Mouse (Mus musculus): Measurements from ENCODE around the gene Alg9. TPM values are rescaled to one million over a fixed set of nuclear protein-coding genes. Genes with fewer than 3 reads are reported as not detected.

Gene Alg9
- polyA plus RNA-seq, 1 experiment, result 17.6 TPM

DNA sequence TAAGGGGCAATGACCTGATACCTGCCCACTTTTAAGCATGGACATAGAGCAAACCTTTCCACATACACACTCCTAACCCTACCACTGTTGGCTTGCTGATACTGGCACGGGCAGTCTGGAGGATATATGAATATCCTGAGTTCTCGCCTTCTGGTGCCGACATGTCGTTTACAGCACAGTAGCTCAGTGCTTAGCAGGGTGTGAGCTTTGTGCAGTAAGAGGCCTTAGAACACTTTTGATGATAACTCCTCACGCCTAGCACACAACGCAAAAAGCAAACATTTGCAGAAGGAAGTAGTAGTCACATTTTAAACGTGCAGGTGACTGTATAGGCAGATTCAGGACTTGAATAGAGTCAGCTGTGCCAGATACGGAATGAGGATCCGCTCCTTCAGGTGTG, 74.9 kb downstream of the Alg9 start:
- no peak overlapping the region for H3K4me3 ChIP-seq (ENCODE audit: low read depth, low read length)
- H3K4me1 ChIP-seq (ENCODE audit: control insufficient read depth, insufficient read depth, insufficient read length, low read length), result peaks cover 18% of the 10 kb centered on the region
- TF ChIP-seq POLR2A (IDR thresholded peaks at IDR 0.05; ENCODE audit: low read depth, low read length), result no peak
- TF ChIP-seq CTCF (IDR thresholded peaks at IDR 0.05; ENCODE audit: extremely low read depth, insufficient read length, insufficient replicate concordance, low read depth, low read length), result no peak
- H3K27me3 ChIP-seq (ENCODE audit: control insufficient read depth, insufficient read depth, low read length), result no peaks in the 10 kb centered on the region
- no peak overlapping the region for H3K27ac ChIP-seq (ENCODE audit: insufficient read depth, low read depth, low read length)
- no peaks in the 10 kb centered on the region for H3K36me3 ChIP-seq (ENCODE audit: control insufficient read depth, insufficient read depth, low read length)
- WGBS, result 23% methylated on average over 9 of the region's 9 CpGs

DNA sequence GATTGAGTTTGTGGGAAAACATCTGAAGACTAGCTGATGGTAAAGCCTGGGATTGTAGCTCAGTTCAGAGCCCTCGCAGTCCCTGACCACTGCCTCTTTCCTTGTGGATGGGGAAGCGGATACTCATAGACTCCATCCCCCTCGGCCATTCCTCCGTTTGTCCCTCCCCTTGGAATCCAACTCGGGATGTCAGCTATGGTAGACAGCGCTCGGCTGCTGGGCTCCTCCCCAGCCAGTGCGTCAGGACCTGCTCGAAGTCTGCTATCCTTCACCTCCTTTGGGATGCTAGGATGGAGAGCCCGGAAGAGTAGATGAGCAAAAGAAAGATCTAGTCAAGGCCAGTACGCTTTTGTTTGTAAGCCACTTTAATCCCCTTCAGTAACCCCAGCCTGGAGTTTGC, 75.5 kb downstream of the Alg9 start:
- Histone ChIP-seq H3K4me3 (ENCODE audit: low read depth, low read length) (no peak overlapping the region), H3K36me3 (ENCODE audit: control insufficient read depth, insufficient read depth, low read length) (no peaks in the 10 kb centered on the region), H3K27me3 (ENCODE audit: control insufficient read depth, insufficient read depth, low read length) (no peaks in the 10 kb centered on the region), H3K27ac (ENCODE audit: insufficient read depth, low read depth, low read length) (0 out of 2 replicates have a peak overlapping the region, but pooled peaks have one; percentile 12), H3K4me1 (ENCODE audit: control insufficient read depth, insufficient read depth, insufficient read length, low read length) (peaks cover 18% of the 10 kb centered on the region)
- TF ChIP-seq POLR2A (IDR thresholded peaks at IDR 0.05; ENCODE audit: low read depth, low read length), result no peak
- no peak for TF ChIP-seq CTCF (IDR thresholded peaks at IDR 0.05; ENCODE audit: extremely low read depth, insufficient read length, insufficient replicate concordance, low read depth, low read length)
- 7% methylated on average over 11 of the region's 11 CpGs for WGBS

DNA sequence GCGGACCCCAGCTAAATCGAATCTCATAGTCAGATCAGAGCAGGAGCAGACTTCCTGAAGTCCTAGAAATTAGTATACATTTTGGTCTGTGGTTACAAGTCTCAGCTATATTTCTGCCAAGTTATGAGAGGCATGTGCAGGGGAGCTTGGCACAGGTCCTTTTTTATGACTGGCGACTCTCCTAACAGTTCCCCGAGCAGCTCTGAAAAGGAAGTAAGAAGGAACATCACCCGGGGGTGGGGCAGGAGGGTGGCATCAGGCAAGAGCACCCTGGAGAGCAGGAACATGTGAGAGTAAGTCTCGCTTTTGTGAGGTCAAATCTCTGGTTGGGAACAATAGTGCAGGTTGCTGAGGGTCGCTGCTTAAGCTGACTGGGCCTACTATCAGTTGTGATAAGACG, 75.9 kb downstream of the Alg9 start:
- no peak overlapping the region for H3K4me3 ChIP-seq (ENCODE audit: low read depth, low read length)
- WGBS, result 16% methylated on average over 8 of the region's 8 CpGs

DNA sequence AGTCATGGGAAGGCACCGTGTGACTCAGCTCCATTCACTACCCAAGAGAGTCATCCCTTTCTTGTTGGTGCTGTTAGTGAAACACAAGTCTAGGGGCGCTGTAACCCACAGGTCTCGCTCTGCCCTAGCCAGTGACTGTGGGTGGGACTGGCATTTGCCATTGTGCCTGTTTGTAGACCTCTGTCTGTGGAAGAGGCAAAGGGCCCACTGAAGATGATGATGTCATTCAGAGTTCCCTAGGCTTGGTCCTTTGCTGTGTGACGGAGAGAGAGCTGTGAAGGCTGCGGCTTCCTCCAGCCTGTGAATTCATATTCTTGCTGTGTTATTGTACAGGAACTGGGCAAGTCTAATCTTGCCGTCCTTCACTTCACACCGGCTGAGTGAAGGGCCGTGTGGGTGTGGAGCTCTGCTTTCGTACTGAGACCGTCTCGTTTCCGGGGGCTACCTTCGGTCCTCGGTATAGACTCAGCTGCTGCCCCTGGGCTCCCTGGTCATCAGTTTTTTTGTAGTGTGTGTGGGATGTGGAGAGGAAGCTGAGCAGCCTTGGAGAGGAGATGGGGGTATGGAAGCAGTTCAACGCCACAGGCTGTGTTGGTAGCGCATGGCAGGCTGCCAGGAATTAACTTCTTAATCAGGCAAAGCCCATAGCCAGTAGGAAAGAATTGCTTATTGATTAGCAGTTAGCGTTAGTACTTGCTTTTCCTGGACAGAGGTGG, 78.0 kb downstream of the Alg9 start:
- peaks cover 18% of the 10 kb centered on the region for H3K4me1 ChIP-seq (ENCODE audit: control insufficient read depth, insufficient read depth, insufficient read length, low read length)
- no peak overlapping the region for H3K27ac ChIP-seq (ENCODE audit: insufficient read depth, low read depth, low read length)
- H3K36me3 ChIP-seq (ENCODE audit: control insufficient read depth, insufficient read depth, low read length), result no peaks in the 10 kb centered on the region
- no peak overlapping the region for H3K4me3 ChIP-seq (ENCODE audit: low read depth, low read length)
- 48% methylated on average over 17 of the region's 17 CpGs for WGBS
- no peaks in the 10 kb centered on the region for H3K27me3 ChIP-seq (ENCODE audit: control insufficient read depth, insufficient read depth, low read length)
- TF ChIP-seq CTCF (IDR thresholded peaks at IDR 0.05; ENCODE audit: extremely low read depth, insufficient read length, insufficient replicate concordance, low read depth, low read length) (no peak), POLR2A (IDR thresholded peaks at IDR 0.05; ENCODE audit: low read depth, low read length) (no peak)

More for the DNA sequence above, 75.9 kb downstream of the Alg9 start:
- Histone ChIP-seq H3K27me3 (ENCODE audit: control insufficient read depth, insufficient read depth, low read length) (no peaks in the 10 kb centered on the region), H3K36me3 (ENCODE audit: control insufficient read depth, insufficient read depth, low read length) (no peaks in the 10 kb centered on the region), H3K27ac (ENCODE audit: insufficient read depth, low read depth, low read length) (0 out of 2 replicates have a peak overlapping the region, but pooled peaks have one; percentile 12), H3K4me1 (ENCODE audit: control insufficient read depth, insufficient read depth, insufficient read length, low read length) (peaks cover 18% of the 10 kb centered on the region)
- no peak for TF ChIP-seq CTCF (IDR thresholded peaks at IDR 0.05; ENCODE audit: extremely low read depth, insufficient read length, insufficient replicate concordance, low read depth, low read length)
- TF ChIP-seq POLR2A (IDR thresholded peaks at IDR 0.05; ENCODE audit: low read depth, low read length), result no peak

DNA sequence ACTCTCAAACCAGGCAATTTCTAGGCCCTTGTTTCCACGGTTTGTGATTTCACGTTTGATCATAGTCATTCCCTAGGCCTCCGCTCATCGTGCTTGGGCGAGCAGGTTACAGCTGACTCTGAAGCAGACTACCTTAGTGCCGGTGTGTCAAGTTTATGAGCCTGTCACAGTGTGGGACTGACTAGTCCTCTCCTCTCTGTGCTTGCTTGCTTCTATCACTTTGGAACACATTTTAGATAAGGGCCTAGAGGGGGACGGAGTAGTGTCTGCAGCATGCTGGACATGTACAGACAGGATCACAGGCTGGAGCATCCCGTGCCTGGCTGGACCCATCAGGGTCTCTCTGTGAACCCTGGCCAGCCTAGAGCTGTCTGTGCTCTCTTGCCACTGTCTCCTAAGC, 79.6 kb downstream of the Alg9 start:
- no peak for TF ChIP-seq CTCF (IDR thresholded peaks at IDR 0.05; ENCODE audit: extremely low read depth, insufficient read length, insufficient replicate concordance, low read depth, low read length)
- TF ChIP-seq POLR2A (IDR thresholded peaks at IDR 0.05; ENCODE audit: low read depth, low read length), result no peak
- H3K36me3 ChIP-seq (ENCODE audit: control insufficient read depth, insufficient read depth, low read length), result no peaks in the 10 kb centered on the region
- H3K4me3 ChIP-seq (ENCODE audit: low read depth, low read length), result no peak overlapping the region
- peaks cover 10% of the 10 kb centered on the region; the same call in 1 of the 2 replicates for H3K4me1 ChIP-seq (ENCODE audit: control insufficient read depth, insufficient read depth, insufficient read length, low read length)
- H3K27ac ChIP-seq (ENCODE audit: insufficient read depth, low read depth, low read length), result no peak overlapping the region
- 44% methylated on average over 8 of the region's 8 CpGs for WGBS
- H3K27me3 ChIP-seq (ENCODE audit: control insufficient read depth, insufficient read depth, low read length), result no peaks in the 10 kb centered on the region

DNA sequence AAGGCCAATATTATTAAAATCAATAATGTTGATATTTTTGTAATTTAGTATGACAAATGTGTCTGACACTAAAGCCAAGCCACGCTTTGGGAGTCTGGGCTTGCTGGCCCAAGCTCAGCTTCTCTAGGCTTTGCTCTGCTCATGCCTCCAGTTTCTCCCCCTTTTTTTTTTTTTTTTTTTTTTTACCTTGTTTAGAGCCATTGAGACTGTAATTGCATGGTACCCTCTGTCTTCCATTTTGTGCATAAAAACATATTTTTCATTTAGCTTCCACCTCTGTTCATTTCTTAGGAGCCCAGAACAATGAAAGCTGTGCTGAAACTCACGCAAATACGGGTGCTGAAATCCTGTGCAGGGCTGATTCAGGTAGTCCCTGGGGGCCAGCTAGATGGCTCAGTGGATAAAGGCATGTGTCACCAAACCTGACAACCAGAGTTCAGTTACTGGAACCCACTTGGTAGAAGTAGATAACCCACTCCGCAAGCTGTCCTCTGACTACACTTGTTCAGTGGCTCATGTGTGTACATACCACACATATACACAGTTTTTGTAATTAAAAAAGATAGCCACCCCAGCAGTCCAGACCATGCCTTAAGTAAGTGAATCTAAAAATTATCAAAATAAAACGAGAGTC, 80.4 kb downstream of the Alg9 start:
- TF ChIP-seq CTCF (IDR thresholded peaks at IDR 0.05; ENCODE audit: extremely low read depth, insufficient read length, insufficient replicate concordance, low read depth, low read length) (no peak), POLR2A (IDR thresholded peaks at IDR 0.05; ENCODE audit: low read depth, low read length) (no peak)
- WGBS, result 91% methylated on average over 5 of the region's 5 CpGs
- peaks cover 3% of the 10 kb centered on the region; the same call in 1 of the 2 replicates for H3K36me3 ChIP-seq (ENCODE audit: control insufficient read depth, insufficient read depth, low read length)
- no peak overlapping the region for H3K4me3 ChIP-seq (ENCODE audit: low read depth, low read length)
- peaks cover 6% of the 10 kb centered on the region; the same call in 1 of the 2 replicates for H3K4me1 ChIP-seq (ENCODE audit: control insufficient read depth, insufficient read depth, insufficient read length, low read length)
- H3K27me3 ChIP-seq (ENCODE audit: control insufficient read depth, insufficient read depth, low read length), result no peaks in the 10 kb centered on the region
- no peak overlapping the region for H3K27ac ChIP-seq (ENCODE audit: insufficient read depth, low read depth, low read length)

DNA sequence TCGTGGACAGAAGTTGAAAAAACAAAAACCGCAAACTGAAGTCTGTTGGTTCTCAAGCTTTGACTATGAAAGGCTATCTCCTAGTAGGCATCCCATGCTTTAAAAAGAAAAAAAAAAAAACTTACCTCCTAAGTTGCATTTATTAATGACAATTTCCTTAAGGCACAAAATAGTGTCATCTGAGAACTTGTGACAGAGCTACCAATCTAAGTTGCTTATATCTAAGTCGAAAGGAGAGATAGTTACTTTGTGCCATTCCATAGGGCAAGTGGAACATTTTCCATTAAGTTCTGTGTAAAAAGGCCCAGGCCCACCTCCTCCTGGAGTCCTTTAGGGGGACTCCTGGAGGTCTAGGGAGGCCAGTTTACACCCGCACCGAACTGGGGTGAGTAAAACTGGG, 81.0 kb downstream of the Alg9 start:
- no peaks in the 10 kb centered on the region for H3K27me3 ChIP-seq (ENCODE audit: control insufficient read depth, insufficient read depth, low read length)
- H3K27ac ChIP-seq (ENCODE audit: insufficient read depth, low read depth, low read length), result 0 out of 2 replicates have a peak overlapping the region, but pooled peaks have one; percentile 34
- peaks cover 3% of the 10 kb centered on the region; the same call in 1 of the 2 replicates for H3K36me3 ChIP-seq (ENCODE audit: control insufficient read depth, insufficient read depth, low read length)
- TF ChIP-seq POLR2A (IDR thresholded peaks at IDR 0.05; ENCODE audit: low read depth, low read length) (no peak), CTCF (IDR thresholded peaks at IDR 0.05; ENCODE audit: extremely low read depth, insufficient read length, insufficient replicate concordance, low read depth, low read length) (no peak)
- H3K4me1 ChIP-seq (ENCODE audit: control insufficient read depth, insufficient read depth, insufficient read length, low read length), result peaks cover 3% of the 10 kb centered on the region; the same call in 1 of the 2 replicates
- H3K4me3 ChIP-seq (ENCODE audit: low read depth, low read length), result no peak overlapping the region
- 85% methylated on average over 5 of the region's 5 CpGs for WGBS
